Mouse (Mus musculus): ENCODE data around the gene Ube2n. TPM values are rescaled to one million over a fixed set of nuclear protein-coding genes. Genes with fewer than 3 reads are reported as not detected.
A peak's percentile ranks its signal among the peaks of the same experiment; 100 is the strongest.

The Ube2n gene
- polyA plus RNA-seq, 2 experiments from 2014 or later: 307 to 309 TPM

DNA sequence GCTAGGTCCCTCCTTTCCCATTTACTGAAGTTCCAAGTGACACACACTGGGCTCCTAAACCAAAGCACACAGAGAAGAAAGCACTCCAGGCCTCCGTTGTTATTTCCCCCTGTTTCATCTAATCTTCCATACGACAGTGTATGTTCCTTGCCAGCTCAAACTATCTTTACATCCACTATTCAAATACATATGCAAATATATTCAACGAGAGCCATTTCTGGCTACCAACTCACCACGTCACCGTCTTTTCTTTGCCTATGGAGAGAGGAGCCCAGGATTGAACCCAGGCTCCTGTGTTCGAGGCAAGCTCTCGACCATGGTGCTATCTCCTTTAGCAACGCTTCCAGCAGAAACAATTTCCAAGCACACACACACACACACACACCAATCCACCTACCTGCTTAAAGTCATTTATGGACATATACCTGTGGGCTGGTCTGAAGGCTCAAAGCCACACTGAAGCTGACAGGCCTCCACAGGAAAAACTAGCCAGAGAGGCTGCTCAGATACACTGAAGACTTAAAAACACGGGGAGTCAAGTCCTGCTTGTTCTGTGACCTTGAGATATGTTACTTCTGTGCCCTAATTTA is 45.5 kb downstream of the Ube2n start:
- no peak for ATAC-seq

DNA sequence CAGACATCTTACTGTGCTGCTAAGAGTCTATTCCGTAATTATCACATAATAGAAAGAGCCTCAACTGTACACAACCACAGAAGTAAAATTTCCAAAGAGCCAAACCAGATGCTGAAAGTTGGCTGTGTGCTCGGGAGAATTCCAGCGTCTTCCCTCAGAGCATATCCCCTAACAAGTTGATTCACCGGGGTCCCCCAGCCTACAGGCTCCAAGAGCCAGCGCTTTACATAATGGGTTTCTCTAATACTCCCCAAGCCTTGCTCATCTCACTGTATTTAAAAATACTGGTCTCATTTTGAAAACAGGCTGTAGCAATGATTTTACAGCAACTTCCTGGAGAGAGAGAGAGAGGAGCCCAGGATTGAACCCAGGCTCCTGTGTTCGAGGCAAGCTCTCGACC is 46.7 kb downstream of the Ube2n start:
- ATAC-seq: no peak

DNA sequence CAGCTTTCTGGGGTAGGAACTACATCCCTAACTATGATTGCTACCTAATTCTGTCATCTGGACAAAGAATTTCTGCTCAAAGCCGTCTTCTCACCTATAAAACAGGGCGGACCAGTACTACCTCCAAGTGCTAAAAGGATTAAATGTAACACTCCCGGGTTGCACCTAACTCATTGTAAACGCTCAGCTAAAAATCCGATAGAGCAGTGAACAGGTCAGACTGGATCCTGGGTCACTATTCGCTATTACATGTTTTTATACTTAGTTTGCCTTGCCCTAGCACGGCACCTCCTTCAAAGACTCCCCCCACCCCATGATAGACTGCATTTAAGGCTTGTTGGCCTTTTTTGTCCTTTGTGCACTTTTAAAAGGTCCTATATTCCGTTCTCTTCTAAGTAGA is 47.5 kb downstream of the Ube2n start:
- no peak for ATAC-seq

DNA sequence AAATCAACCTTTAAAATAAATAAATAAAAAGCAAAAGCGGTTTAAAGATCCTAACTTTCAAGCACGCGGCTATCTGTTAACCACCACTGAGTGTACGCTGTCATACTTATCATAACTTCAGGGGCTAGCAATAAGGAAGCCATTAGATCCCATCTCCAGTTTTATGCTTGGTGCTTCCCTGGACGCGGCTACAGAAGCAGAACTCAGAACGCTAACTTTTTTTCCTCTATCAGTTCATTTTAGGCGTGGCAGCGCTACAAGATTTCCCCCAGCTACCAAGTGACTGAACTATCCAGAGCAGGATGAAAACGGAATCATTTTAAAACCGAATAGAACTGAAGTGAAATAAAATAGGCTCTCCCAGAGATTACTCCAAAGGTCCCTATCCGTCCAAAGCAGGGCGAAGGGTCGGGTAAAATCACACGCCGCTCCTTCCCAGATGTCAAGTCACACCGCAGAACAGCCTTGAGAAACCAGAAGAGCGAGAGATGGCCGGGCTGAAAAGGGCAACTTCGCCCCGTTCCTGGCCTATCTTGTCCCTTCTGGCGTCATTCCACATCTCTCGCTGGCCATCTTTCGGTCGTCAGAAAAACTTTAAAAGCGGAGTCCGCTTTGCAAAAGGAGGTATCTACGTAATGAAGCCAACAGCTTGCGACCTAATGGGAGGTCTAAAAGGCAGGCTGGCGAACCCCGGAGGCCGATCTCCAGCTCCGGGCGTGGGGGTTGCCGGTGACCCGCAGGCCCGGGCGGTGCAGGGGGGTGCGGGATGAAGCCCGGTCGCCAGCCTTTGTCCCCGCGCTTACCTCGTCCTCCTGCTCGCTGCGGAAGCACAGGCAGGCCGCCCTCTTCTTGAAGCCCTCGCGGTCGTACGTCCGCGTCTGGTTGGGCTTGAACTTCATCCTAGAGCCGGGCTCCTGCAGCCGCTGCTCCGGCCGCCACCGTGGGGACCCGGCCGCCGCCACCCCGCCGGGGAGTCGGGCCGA is 48.2 kb downstream of the Ube2n start:
- peak; percentile 38 for ATAC-seq

DNA sequence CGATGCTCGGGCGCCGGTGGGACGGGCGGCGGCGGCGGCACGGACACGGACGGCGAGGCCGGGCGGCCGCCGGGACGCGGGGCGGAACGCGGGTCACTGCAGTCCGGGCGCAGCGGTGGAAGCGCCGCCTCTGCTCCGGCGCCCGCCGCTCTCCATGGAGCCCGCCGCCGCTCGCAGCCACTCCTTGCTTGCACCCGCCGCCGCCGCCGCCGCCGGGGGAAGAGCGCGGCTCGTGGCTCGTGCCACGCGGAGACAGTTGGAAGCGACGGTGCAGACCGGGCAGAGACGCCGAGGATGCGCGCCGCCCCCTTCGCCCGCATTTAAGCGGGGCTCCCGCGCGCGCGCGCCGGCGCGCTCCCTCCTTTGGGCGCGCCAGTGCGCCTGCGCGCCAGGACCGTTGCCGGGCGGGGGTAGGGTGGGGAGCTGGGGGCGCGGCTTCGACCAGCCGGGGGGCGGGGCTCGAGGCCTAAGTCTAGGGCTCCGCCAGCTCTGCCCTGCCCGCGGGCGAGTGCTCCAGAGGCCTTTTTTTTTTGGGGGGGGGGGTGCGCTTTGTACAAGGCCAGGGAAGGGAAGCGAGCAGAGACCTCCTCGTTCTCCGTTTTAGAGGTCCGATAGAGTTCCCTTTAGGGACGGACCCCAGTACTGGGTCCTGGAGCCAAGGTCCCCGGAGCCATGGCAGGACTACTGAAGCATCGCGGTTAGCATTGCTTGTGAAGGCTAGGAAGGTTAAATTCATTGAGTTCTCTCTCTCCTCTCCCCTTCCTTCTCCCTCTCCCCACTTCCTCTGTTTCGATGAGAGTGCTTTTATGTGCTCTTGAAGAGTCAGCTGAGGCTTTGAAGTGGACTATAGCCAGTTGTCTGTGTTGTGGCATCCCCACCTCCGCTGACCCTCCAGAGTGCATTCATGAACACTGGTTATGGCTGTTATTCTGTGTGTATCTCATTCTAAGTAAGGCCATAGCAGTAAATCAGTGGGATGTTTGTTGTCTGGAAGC is 49.2 kb downstream of the Ube2n start, which contains the start of gene Nudt4:
Gene Nudt4, minus strand, starts transcription at position 296 of the 995 bp plus-strand sequence.
- ATAC-seq: peak; percentile 71

DNA sequence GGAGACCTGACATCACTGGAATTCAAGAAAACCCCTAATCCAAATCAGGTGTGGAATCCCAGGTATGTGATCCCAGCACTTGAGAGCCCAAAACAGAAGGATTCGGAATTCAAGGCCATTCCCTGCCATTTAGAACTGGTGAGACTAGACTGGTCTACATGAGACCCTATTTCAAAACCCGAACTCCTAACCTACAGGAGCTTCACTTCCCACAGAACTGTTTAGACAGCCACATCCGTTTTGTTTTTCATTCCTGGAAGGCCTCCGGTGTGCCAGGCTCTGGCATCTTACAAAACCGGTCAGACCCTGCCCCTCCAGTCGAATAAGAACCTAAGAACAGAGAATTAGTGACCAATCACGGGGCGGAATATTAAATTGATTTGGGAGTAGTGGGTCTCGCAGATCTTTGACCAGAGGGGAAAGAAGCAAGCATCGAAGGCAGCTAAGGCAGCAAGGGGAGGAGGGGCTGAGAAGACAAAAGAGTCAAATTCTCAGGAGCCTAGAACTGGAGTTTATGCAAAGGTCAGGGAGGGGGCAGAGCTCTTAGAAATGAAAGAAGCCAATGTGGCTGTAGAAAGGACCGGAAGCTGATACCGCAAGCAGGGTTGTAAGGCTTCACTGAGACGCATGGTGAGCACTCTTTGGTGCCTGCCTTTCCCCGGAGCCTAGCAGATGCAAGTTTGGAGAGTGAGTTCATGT is 50.4 kb downstream of the Ube2n start:
- peak; percentile 25 for ATAC-seq

GRCm38 (mm10) chr10:95566786-95567185 is 51.8 kb downstream of the Ube2n start:
- no peak for ATAC-seq

GRCm38 (mm10) chr10:95567550-95567949 is 52.6 kb downstream of the Ube2n start:
- ATAC-seq: no peak

DNA sequence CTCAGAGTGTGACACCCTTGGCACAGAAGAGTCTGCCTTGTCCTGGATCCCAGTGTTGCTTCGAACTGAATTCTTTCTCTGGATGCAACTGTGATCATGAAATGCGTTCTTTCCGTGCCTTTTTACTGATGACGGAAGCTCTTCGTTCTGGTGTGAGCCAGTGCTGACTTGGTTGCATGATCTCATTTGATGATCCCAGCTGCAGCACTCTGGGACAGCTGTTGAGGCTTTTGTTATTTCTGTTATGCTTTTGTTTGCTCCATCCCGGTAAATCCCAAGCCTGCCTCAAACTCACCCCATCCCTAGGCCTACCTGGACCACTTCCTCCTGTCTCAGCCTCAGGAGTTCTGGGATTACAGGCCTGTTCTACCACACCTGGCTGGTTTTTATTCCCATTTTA is 53.1 kb downstream of the Ube2n start:
- ATAC-seq: no peak

GRCm38 (mm10) chr10:95569441-95569840 is 54.5 kb downstream of the Ube2n start:
- ATAC-seq: no peak

DNA sequence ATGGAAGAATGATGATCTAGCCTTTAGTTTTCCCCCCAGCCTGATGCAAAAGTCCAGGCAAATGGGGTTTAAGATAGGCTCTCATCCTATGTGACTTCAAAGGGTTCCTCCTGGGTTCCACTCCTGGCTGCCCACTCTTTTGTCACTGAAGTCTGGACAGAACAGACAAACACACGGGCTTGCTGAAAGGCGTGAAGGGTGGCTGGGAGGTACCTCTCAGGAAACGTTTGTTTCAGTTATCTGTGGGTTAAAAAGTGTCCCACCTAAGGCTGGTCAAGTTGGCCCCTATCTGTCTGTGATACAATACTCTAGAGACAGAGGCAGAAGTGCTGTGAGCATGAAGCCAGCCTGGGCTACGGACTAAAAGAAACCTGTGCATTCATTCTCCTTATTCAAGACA is 60.0 kb downstream of the Ube2n start:
- no peak for ATAC-seq

GRCm38 (mm10) chr10:95575839-95576380 is 61.0 kb downstream of the Ube2n start:
- no peak for ATAC-seq

- ATAC-seq: no peak
Observed at GRCm38 (mm10) chr10:95576876-95577566, 62.1 kb downstream of the Ube2n start.

- no peak for ATAC-seq
Observed at GRCm38 (mm10) chr10:95577567-95577950, 62.6 kb downstream of the Ube2n start.

GRCm38 (mm10) chr10:95585554-95585953 is 70.6 kb downstream of the Ube2n start:
- ATAC-seq: no peak

DNA sequence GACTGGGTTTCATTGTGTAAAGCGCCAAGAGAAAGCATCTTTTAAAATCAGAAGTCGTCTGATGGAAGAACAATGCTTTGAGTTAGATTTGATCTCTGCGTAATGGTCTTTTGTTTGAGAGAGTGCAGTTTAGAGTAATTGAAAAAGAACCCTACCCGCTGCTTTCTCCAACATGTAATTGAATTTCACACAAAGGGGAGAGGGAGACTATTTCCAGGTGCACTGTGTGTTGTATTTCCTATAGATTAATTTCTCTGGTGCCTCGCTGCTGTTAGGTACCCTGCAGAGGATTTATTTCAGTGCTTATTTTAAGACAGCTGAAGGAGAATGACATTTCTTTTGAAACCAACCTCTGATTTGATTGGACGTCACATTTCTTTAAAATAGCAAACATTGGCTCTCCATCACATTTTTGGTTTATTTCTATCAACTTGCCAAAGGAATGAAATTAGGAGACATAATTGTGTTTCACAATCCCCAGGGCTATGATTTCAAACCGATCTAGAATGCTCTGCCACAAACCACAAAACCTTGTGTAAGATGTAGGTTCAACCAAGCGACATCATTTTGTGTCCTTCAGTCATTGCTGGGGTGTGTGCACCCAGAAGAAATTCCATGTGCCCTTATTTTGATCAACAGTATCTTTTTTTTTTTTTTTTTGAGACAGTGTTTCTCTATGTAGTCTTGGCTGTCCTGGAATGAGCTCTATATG is 72.7 kb downstream of the Ube2n start:
- no peak for ATAC-seq

GRCm38 (mm10) chr10:95589196-95589595 is 74.3 kb downstream of the Ube2n start:
- no peak for ATAC-seq

- ATAC-seq: no peak
Observed at GRCm38 (mm10) chr10:95590196-95590595, 75.3 kb downstream of the Ube2n start.

GRCm38 (mm10) chr10:95591257-95591656 is 76.3 kb downstream of the Ube2n start:
- ATAC-seq: no peak

- ATAC-seq: no peak
Observed at GRCm38 (mm10) chr10:95594414-95594813, 79.5 kb downstream of the Ube2n start.

Data from CD4-positive, CD25-positive, alpha-beta regulatory T cell, adult 4 months (primary cell).